Mouse (Mus musculus): Measurements from ENCODE around the gene Plau.

- no peak for TF ChIP-seq CTCF (IDR thresholded peaks at IDR 0.05; ENCODE audit: insufficient read depth, low read length)
- TF ChIP-seq POLR2A (IDR thresholded peaks at IDR 0.05; ENCODE audit: borderline replicate concordance, extremely low read depth, low read depth, low read length): no peak
Measured at GRCm38 (mm10) chr14:20845577-20846088, 9.2 kb downstream of the Plau start.

All from lung, adult 2 months (tissue).